Mouse (Mus musculus): ENCODE measurements around the gene Svs4. TPM values are rescaled to one million over a fixed set of nuclear protein-coding genes. Genes with fewer than 3 reads are reported as not detected.
"Not testable (repeated sequence)": the region's sequence is repeated elsewhere in the genome, so short reads cannot be mapped to it uniquely, and the experiment has no call there.

The Svs4 gene
- not detected in 2 replicates for polyA plus RNA-seq (2015; fragmentation: Nextera tagmentation; extraction: Ambion mirVana)

DNA sequence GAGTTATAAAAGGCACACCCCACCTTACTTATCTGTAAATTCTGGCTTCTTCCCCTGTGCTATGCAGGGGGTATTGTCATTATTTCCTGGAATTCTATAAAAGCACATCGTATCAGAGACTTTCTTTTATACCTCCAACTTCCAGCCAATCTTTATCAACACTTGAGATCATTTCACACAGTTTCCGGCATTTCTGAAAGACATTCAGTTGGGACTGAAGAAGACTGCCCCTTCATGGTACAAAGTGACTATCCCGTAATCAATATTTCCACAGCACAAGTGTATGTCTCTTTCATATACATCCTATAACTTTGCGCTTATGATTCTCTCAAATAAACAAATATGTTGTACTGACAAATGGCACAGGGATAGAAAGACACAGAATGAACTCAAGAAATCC lies at the start of gene Svs4:
Svs4 (minus strand) TSS at position 101 of the 400 bp plus-strand sequence.
- Histone ChIP-seq H3K36me3 (no peaks in the 10 kb centered on the region), H3K4me2 (no peak within 1 kb of the TSS), H3K27ac (replicated peaks) (no peak within 1 kb of the TSS), H3K27me3 (replicated peaks) (no peaks in the 10 kb centered on the region), H3K4me3 (no peak within 1 kb of the TSS), H3K4me1 (no peaks in the 10 kb centered on the region), H3K9ac (no peak within 1 kb of the TSS), H3K9me3 (no peaks in the 10 kb centered on the region)
- ATAC-seq (ENCODE audit: extremely low read depth, insufficient number of reproducible peaks, low FRiP score, low TSS enrichment): no peak
- 81% methylated on average over 4 of the region's 4 CpGs for WGBS

DNA sequence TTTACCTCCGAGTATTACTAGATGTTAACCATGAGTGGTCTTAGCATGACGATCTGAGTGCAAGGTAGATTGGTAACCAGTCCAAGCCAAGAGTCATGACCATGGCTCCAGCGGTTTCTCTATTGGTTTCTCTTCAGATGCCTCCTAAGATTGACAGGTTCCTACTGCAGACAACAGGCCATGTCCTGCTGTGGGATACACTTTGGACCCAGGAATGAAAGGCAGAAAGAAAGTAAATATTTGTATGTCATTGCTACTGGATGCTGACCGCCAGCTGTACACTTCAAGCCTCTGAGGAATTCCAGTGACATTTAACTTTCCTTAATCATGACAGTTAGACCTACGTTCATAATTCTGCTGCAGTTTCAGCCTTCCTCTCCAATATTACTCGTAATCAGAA lies 42.7 kb upstream of the Svs4 start:
- Histone ChIP-seq H3K9me3 (no peaks in the 10 kb centered on the region), H3K4me2 (no peak overlapping the region), H3K36me3 (no peaks in the 10 kb centered on the region), H3K4me3 (no peak overlapping the region), H3K4me1 (no peaks in the 10 kb centered on the region), H3K27ac (replicated peaks) (no peak overlapping the region), H3K9ac (no peak overlapping the region), H3K27me3 (replicated peaks) (no peaks in the 10 kb centered on the region)
- no peak for ATAC-seq (ENCODE audit: extremely low read depth, insufficient number of reproducible peaks, low FRiP score, low TSS enrichment)
- WGBS: 76% methylated on average over 6 of the region's 6 CpGs

DNA sequence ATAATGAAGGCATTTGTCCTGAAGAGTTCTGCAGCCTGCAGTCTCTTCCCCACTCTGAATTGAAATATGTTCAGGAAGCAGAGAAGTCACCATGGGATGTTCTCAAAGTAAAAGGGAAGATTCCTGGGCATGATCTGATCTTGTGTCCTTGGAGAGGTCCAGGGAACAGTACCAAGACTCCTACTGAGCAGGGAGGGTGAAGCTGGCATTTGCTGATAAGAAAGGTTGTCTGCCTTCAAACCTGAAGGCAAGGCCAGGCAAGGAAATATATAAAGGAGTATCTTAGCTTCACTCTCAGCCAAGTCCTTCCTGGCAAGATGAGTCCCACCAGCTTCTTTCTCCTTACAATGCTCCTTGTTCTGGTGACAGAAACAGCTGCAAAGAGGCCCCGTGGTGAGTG lies 38.2 kb upstream of the Svs4 start, which contains the start of gene Svs6:
Svs6 (plus strand) TSS at position 301 of the 400 bp plus-strand sequence.
- not testable (repeated sequence) for ATAC-seq (ENCODE audit: extremely low read depth, insufficient number of reproducible peaks, low FRiP score, low TSS enrichment); H3K9me3 ChIP-seq; H3K4me2 ChIP-seq

DNA sequence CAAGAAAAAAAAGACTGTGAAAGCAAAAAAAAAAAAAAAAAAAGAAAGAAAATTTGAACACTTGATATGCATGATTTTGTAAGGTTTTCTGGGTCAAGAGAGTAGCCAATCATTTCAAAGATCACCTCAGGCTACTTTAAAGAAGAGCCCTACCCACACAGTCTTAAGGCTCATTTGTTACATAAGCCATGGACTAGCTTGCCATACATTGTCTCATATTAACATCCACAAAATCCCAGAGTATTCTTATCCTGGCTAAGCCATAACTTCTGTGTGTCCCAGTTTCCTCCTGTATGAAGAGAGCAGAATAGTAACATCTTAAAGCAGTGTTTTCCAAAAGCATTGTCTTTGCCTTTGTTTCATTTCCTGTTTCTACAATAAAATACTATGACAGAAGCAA lies 37.2 kb upstream of the Svs4 start:
- not testable (repeated sequence) for H3K4me2 ChIP-seq; H3K4me1 ChIP-seq; H3K4me3 ChIP-seq; H3K27me3 ChIP-seq (replicated peaks); H3K9ac ChIP-seq; H3K9me3 ChIP-seq; H3K27ac ChIP-seq (replicated peaks); H3K36me3 ChIP-seq; ATAC-seq (ENCODE audit: extremely low read depth, insufficient number of reproducible peaks, low FRiP score, low TSS enrichment)

More for the DNA sequence above, 38.2 kb upstream of the Svs4 start, which contains the start of gene Svs6:
- not testable (repeated sequence) for H3K27ac ChIP-seq (replicated peaks); H3K36me3 ChIP-seq; H3K27me3 ChIP-seq (replicated peaks); H3K4me3 ChIP-seq; H3K4me1 ChIP-seq; H3K9ac ChIP-seq
- WGBS: 70% methylated on average over 1 of the region's 1 CpGs

DNA sequence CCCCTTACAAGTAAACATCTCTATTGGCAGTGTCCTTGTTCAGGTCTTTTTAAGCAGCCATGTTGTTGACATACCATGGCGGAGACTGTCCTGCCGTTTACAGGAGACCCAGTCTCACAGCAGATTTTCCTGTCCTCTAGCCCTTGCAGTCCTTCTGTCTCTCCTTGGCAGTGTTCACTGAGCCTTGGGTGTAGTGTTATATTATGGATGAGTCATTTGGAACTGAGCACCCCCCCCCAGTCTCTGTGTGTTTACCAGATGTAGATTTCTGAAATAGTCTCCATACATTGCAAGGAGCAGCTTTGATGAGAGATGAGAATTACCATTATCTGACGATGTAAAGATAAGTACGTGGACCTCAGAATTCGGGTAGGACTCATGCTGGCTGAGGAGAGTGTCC lies 34.3 kb upstream of the Svs4 start:
- H3K4me1 ChIP-seq: no peaks in the 10 kb centered on the region
- H3K4me3 ChIP-seq: no peak overlapping the region
- H3K9ac ChIP-seq: no peak overlapping the region
- no peak for ATAC-seq (ENCODE audit: extremely low read depth, insufficient number of reproducible peaks, low FRiP score, low TSS enrichment)
- H3K27me3 ChIP-seq (replicated peaks): no peaks in the 10 kb centered on the region
- no peak overlapping the region for H3K27ac ChIP-seq (replicated peaks)
- no peaks in the 10 kb centered on the region for H3K36me3 ChIP-seq
- 74% methylated on average over 5 of the region's 5 CpGs for WGBS
- H3K4me2 ChIP-seq: no peak overlapping the region
- H3K9me3 ChIP-seq: no peaks in the 10 kb centered on the region

DNA sequence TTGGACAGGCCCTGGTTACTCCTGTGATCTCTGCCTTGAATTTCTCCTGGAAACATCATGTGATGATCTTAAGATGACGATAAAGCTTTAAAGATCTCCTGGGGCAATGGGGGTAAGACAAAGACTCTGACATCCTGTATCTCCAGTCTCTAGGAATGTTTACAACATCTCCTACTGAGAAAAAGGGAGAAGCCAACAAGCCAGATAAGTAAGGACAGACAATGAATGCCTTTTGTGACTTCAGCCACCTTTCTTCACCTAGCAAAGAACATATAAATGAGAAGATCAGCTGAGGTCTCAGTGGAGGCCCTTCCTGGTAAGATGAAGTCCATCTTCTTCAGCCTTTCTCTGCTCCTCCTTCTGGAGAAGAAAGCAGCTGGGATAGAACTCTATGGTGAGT lies 10.7 kb upstream of the Svs4 start, which contains the start of gene Svs3a:
Svs3a (plus strand) TSS at position 301 of the 400 bp plus-strand sequence.
- 64% methylated on average over 1 of the region's 1 CpGs for WGBS
- ATAC-seq (ENCODE audit: extremely low read depth, insufficient number of reproducible peaks, low FRiP score, low TSS enrichment); H3K27me3 ChIP-seq (replicated peaks); H3K9me3 ChIP-seq; H3K4me1 ChIP-seq; H3K9ac ChIP-seq; H3K4me3 ChIP-seq; H3K4me2 ChIP-seq; H3K27ac ChIP-seq (replicated peaks); H3K36me3 ChIP-seq: not testable (repeated sequence)

DNA sequence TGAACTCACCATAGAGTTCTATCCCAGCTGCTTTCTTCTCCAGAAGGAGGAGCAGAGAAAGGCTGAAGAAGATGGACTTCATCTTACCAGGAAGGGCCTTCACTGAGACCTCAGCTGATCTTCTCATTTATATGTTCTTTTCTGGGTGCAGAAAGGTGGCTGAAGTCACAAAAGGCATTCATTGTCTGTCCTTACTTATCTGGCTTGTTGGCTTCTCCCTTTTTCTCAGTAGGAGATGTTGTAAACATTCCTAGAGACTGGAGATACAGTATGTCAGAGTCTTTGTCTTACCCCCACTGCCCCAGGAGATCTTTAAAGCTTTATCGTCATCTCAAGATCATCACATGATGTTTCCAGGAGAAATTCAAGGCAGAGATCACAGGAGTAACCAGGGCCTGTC lies 21.7 kb downstream of the Svs4 start, which contains the start of gene Svs3b:
Svs3b (minus strand) TSS at position 101 of the 400 bp plus-strand sequence.
- H3K36me3 ChIP-seq; H3K4me3 ChIP-seq; H3K9ac ChIP-seq; H3K27ac ChIP-seq (replicated peaks); H3K4me1 ChIP-seq; H3K27me3 ChIP-seq (replicated peaks); ATAC-seq (ENCODE audit: extremely low read depth, insufficient number of reproducible peaks, low FRiP score, low TSS enrichment); H3K9me3 ChIP-seq; H3K4me2 ChIP-seq: not testable (repeated sequence)
- 39% methylated on average over 1 of the region's 1 CpGs for WGBS

DNA sequence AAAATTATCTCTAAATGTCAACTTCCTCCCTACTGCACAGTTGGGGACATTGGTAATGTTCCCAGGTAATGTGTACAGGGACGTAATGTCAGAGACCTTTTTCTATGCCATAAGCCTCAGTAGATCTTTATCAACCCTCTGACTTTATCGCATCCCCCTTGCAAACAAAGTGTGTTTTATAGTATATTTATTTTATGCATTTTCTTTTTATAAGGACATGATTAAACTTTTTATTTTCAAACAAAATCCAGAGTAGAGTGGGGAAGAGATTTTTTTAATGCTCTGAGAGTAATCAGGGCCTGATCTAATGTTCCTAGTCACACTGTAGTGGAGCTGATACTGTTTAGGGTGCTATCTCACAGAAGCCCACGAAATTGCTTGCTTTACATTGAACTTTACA lies 39.9 kb downstream of the Svs4 start, which contains the start of gene Svs2:
Svs2 (minus strand) TSS at position 101 of the 400 bp plus-strand sequence.
- no peaks in the 10 kb centered on the region for H3K27me3 ChIP-seq (replicated peaks)
- no peaks in the 10 kb centered on the region for H3K36me3 ChIP-seq
- no peak within 1 kb of the TSS for H3K9ac ChIP-seq
- H3K4me3 ChIP-seq: no peak within 1 kb of the TSS
- WGBS: 80% methylated on average over 3 of the region's 3 CpGs
- no peak for ATAC-seq (ENCODE audit: extremely low read depth, insufficient number of reproducible peaks, low FRiP score, low TSS enrichment)
- no peak within 1 kb of the TSS for H3K4me2 ChIP-seq
- H3K4me1 ChIP-seq: peaks cover 5% of the 10 kb centered on the region; the same call in 1 of the 2 replicates
- no peak within 1 kb of the TSS for H3K27ac ChIP-seq (replicated peaks)
- no peaks in the 10 kb centered on the region for H3K9me3 ChIP-seq

DNA sequence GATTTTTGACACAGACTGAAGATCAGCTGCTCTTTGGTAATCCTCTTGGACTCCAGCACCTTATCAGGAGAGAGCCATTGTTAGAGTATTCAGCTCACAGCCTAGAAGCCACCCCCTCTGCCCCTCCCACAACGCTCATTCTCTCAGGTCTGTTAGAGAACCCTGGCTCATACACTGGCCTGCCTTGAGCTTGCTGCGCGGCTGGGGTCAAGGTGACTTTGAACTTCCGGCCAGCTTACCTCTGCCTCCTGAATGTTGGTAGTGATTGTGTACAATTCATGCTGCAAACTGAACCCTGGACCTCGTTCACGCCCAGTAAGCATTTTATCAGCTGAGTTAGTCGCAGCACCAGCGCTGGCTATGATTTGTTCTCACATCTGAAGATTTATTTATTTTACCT lies 45.6 kb downstream of the Svs4 start:
- Histone ChIP-seq H3K4me2 (no peak overlapping the region), H3K27ac (replicated peaks) (no peak overlapping the region), H3K27me3 (replicated peaks) (no peaks in the 10 kb centered on the region), H3K4me3 (no peak overlapping the region), H3K36me3 (no peaks in the 10 kb centered on the region), H3K4me1 (no peaks in the 10 kb centered on the region), H3K9me3 (no peaks in the 10 kb centered on the region), H3K9ac (no peak overlapping the region)
- WGBS: 75% methylated on average over 8 of the region's 8 CpGs
- no peak for ATAC-seq (ENCODE audit: extremely low read depth, insufficient number of reproducible peaks, low FRiP score, low TSS enrichment)

DNA sequence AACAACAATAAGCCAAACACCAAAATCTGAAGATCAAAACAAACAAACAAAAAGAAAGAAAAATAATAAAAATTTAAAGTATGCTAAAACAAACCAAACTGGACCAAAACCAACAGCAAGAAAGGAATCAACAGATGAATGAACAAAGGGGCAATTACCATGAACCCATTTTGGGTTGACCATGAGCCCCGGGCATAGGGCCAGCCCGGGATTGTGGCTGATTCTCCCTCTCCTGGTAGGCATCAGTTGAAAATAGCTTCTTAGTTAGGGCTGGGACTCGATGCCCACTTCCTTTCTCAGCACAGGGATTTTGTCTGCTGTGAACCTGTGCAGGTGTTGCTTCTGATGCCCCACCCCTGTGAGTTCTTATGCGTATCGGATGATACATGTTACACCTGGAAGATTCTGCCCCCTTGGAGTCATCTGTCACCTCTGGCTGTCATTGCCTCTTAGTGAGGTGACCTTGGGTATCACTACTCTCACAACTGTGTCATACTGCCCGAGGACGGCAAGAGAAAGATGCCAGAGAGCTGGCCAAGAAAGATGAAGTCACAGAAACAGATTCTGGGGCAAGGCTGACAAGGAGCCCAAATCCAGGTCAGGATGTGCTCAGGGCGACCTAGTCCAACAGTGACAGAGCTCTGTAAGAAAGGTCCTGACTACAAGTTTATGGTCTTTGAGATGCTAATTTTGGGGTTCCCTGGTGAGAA lies 49.7 kb downstream of the Svs4 start:
- Histone ChIP-seq H3K27me3 (replicated peaks) (no peaks in the 10 kb centered on the region), H3K4me2 (no peak overlapping the region), H3K4me3 (no peak overlapping the region), H3K36me3 (no peaks in the 10 kb centered on the region), H3K27ac (replicated peaks) (no peak overlapping the region), H3K9ac (no peak overlapping the region), H3K4me1 (no peaks in the 10 kb centered on the region), H3K9me3 (no peaks in the 10 kb centered on the region)
- 68% methylated on average over 8 of the region's 8 CpGs for WGBS
- ATAC-seq (ENCODE audit: extremely low read depth, insufficient number of reproducible peaks, low FRiP score, low TSS enrichment): no peak
